Mouse (Mus musculus): ENCODE results near the gene Fam160a1.
A peak's percentile ranks its signal among the peaks of the same experiment; 100 is the strongest.

Gene Fam160a1

DNA sequence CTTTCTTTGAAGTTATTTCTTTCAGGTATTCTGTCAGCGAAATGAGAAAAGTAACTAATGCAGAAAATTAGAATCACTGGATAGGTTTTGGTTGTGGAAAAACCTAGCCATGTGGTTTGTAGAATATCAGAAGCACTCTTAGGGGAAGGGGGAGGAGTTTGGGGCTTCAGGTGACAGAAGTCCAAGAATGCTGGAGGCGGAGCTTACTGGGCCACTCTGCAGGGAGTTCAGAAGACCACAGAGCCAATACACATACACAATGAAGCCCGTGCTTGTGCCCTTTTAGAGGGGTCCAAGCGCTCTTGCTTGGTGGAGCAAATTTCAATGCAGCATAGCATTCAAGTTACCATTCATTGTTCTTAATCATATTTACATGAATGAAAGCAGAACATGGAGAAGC is 68.2 kb downstream of the Fam160a1 start:
- DNase-seq (ENCODE audit: low spot score) = no peak

DNA sequence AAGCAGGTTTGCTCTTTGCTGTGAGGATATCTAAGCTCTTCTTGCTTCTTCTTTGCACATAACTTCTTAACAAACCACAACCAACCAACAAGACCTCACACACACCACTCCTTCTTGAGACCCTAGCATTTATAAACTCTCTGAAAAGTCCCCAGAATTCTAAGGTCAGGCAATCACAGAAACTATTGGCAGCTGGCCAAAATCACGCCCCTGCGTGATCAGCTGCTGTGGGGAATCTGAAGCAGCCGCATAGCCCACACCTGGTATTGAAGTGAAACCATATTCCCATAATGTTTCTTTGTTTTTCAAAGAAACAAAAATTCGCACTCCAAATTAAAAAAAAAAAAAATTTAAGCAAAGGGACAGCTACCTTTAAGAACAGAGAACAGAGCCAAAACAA is 71.0 kb downstream of the Fam160a1 start:
- no peak for DNase-seq (ENCODE audit: low spot score)

DNA sequence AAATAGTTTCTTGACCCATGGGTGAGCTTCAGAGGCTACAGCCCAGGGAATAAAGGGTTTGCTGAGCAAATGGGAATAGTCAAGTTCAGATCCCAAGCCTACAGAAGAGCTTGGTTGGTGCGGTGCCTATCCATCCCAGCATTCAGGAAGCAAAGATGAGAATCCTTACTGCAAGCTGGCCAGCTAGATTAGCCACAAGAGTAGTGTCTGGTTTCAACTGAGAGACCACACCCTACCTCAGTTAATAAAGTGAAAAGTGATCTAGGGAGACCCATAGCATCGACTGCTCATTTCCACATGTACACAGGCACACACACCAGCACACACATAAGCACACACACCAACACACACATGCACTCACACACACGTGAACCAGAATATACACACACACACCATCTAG is 75.3 kb downstream of the Fam160a1 start:
- no peak for DNase-seq (ENCODE audit: low spot score)

DNA sequence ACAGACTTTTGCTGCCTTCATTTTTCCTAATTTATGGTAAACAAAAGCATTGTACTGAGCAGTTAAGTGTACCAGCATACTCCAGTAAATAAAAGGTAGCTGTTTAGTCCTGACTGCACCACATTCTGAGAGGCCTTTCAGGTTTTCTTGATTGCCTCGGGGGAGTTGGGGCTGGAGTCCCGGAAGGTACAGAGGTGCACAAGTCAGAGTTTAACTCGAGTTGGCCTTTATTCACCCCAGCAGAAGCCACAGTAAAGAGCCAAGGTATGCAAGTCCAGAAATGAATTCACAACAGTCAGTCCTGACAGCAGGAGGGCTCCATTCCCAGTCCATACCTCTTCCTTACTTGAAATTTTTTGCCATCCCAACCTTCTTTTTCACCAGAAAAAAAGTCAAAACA is 78.5 kb downstream of the Fam160a1 start:
- DNase-seq (ENCODE audit: low spot score) = no peak

DNA sequence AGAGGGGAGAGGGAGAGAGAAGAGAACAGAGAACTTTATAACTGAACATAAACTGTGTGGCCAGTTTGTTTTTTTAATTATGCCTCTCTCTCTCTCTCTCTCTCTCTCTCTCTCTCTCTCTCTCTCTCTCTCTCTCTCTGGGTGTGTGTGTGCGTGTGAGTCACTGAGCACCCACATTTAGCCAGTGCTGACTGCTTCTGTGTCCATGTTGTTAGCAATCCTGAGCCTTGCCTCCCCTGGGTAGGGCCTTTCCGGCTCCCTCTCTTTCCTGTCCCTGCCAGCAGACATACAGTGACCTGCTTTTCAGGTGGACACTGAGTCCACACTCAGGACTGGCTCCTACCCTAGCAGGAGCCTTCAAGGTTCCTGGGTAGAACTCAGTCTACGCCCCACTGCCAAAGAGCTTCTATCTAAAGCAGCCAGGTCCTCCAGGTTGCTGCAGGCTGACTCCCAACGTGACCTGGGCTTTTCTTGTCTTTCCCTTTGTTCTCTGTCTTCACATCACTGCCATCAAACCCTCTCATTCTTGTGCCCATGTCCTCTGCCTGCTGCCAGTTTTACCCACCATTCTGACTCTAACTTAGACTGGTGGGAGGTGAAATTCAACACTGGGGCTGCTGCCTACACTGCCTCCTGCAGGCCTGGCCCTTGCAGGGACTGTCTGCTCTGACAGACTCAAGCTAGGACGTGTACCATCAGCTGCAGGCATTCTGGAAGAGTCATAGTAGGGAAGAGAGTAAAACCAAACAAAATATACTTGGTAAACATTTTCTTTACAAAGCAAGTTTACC is 83.0 kb downstream of the Fam160a1 start:
- no peak for DNase-seq (ENCODE audit: low spot score)

DNA sequence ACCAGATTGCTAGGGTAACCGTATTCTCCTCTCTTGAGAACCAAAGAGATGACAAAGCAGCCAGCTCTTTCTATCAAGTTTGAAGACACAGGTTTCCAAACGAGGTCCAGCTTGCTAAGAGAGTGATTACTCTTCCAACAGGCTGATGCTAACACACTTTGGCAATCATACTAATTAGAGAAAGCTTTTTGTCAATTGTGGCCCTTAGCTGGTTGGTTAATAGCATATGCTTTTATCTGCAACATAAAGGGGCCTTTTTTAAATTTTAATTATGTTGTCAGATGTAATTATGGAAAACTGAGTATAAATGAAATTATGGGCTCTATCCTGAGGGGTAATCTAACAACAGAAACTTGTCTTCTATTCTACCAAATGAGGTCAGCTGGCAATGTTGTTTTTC is 89.9 kb downstream of the Fam160a1 start:
- DNase-seq (ENCODE audit: low spot score) = no peak

DNA sequence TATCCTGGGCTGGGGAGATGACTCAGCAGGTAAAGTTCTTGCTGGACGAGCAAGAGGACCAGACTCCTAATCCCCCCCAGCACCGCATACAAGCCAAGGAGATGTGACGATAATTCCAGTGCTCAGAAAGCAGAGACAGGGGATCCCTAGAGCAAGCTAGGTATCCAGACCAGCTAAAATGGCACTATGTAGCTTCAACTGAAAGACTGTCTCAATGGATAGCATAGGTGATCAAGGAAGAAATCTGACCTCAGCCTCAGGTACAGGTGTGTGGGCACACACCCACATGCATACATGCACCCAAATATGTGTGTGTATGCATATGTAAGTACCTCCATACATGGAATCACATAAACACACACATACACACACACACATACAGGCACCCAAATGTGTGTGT is 91.1 kb downstream of the Fam160a1 start:
- DNase-seq (ENCODE audit: low spot score) = no peak

DNA sequence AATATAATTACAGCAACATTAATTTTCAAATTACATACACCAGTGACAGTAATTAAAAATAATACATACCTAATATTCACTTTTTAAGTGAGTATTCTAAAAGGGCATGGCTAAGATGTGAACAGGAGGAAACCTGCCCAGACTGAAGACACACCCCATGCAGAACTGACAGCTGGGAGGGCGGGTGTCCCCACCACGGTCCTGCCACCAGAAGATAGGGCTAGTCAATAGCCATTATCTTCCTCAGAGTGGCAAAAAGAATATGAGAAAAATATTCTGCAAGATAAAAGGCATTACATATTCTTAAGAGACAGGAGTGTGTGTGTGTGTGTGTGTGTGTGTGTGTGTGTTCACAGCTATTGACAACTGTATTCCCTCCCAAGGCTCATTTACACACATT is 92.0 kb downstream of the Fam160a1 start:
- DNase-seq (ENCODE audit: low spot score) = no peak

DNA sequence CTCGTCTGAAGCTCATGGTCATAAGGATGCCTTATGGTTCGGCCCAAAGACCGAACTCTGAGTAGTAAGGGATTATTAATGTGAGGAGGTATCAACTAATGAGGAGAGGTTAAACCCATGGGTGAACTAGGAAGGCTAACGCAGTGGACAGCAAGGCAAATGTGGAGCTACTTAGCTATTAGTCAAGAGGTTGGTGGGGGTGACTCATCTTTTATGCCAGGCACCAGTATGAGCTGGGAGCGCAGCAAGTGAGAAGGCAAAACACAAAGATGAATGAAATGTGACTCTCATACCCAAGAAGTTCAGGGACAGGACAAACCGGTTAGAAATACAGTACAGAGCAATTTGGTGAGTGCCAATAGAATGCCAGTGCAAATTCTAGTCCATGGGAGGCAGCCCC is 94.5 kb downstream of the Fam160a1 start:
- no peak for DNase-seq (ENCODE audit: low spot score)

DNA sequence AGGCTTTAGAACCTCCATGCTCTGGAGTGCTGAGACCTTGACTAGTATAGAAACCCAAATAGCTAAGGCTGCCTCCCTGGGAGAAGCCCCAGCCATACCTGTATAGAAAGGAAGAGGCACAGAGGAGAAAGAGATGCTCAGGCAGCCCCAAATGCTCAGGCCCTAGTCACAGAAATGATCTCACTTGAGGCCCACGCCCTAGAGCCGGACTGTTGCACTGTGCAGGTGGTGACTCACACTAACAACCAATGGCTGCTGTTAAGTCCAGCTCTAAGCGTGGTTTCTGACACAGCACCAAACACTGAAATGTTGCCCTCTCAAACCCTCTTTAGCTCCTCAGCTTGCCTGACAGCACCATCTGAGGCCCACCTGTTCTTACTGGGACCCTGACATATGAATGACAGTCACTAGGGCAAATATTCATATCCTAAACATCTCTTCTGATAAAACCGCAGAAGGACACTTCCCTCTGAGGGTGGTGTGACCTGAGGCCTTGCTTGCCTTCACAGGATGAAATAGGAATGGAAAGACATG is 101.3 kb downstream of the Fam160a1 start:
- peak; percentile 13 for DNase-seq (ENCODE audit: low spot score)

DNA sequence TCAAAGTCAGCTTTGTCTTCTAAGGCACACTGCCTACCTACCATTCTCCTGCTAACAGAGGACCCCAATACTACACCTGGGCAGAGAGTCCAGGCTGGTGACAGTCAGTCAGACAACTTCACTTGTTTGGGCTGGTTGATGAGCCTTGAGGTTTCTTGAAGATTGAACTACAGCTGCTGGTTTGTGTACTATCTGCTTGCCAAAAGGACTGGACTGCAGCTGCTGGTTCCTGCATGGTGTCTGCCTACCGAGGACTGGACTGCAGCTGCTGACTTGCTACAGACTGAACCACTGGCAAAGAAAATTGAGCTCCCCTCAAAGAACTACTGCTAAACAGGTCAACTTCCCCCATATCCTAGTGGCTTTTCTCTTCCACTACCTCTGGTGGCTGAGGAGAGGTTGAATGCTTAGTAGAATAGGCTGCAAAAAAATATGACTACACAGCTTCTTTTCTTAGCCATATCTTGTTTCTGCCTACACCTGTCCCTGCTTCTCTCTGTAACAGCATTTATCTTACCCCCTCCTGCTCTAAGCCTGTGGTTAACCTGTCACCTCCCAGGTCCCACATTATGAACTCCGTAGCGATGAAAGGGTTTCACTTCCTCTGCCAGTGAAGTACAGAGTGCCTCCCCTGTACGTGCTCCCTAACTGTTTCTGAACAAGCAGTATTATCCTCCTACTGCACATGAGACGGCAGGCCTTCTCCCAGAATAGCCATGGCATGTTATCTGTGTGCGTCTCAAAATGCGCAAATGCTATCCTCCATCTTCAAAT is 103.0 kb downstream of the Fam160a1 start:
- DNase-seq (ENCODE audit: low spot score) = no peak

DNA sequence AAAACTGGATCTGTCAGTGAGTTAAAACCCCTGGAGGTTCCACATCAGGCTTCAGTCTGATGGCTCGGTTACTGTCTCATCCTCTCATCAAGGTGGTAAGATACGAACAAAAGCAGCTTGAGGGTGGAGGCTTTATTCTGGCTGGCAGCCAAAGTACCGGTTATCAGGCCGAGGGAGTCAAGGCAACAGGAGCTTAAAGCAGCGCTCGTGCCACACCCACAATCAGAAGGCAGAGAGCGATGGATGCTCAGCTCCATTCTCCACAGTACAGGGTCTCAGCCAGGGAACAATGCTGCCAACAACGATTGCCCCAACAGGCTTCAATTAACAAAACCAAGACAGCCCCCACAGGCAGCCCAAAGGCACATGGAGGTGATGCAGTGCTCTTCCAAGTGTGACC is 106.4 kb downstream of the Fam160a1 start:
- peak; percentile 14 for DNase-seq (ENCODE audit: low spot score)

DNA sequence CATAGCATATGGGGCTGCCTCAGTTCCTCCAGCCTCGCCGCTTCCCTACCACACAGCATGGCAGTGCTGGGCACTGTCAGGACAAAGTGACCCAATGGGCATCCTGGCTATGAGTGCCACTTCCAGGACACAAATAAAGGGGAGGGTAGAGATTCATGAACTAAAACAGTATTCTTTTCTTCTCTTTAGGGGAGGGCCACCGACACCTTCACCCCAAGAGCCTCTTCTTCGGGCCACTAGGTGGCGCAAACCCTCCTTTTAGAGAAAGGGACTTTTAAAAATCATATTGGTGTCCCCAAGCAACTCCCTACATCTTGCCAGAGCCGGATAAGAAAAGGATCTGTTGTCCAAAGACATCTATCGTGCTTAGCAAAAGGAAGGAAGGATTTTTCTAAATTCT is 109.7 kb downstream of the Fam160a1 start:
- DNase-seq (ENCODE audit: low spot score) = peak; percentile 61

DNA sequence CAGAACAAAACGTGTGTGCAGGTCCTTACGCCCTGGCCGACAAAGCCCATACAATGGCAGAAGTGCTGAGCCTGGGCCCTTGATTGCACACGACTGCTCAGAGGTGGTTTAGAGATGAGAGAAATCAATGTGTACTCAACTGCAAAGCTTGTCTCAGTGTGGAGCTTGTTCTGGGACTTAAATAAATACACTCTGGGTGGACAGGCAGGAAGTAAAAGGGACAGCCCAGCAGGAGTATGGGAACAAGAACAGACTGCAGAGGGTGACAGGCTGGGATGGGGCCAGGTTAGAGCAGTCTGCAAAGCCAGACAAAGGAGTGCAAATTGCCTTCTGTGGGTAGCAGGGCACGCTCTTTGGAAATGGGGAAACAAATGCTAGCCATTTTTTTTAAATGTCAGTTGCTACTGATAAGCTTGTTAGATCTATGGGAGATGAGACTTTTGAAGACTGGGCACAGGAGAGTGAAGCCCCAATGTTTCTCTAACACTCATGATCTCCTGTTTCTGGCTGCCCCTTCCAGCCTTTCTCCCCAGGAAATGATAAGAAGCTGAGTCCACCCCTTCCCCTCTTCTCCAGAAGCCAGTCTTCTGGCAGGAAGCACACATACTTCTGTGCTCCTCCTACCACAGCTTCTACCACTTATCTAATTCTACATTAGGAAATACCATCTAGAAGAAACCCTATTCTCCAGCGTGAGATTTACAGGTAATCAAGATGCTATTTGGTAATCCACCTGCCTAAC is 113.8 kb downstream of the Fam160a1 start:
- no peak for DNase-seq (ENCODE audit: low spot score)

DNA sequence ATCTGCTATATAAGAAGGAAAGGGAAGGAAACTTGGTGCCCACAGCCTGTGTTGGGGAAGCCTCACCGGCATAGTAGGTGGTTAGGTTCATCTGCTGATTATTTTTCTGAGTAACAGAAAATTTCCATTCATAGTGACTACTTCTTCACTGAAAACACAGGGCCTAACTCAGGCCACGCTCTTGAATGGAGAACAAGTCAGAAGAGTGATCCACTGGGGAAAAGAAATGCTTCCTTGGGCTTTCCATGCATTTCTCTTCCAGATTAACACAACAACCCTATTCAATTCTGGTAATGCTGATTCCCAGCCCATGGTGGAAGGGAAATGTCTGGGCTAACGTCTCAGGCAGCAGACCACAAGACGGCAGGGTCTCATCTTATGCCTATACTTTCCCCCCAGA is 118.6 kb downstream of the Fam160a1 start:
- DNase-seq (ENCODE audit: low spot score) = no peak

DNA sequence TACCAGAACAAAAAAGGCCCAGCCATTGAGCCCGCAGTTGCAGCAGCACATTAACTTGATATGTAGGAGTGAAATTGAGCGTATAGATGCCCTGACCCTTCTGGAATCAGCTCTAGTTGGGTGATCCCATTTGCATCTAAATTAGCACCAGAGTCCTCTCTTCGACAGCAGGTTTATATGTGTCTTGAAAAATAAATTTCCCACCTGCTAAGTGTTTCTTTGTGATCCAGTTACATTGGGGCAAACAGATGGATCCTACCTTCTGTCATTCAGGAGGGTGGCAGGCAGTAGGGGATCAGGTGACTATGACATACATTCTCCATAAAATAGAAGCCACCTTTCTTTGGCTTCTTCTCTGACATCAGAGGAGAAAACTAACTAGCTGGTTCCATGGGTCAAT is 122.0 kb downstream of the Fam160a1 start:
- DNase-seq (ENCODE audit: low spot score) = no peak

DNA sequence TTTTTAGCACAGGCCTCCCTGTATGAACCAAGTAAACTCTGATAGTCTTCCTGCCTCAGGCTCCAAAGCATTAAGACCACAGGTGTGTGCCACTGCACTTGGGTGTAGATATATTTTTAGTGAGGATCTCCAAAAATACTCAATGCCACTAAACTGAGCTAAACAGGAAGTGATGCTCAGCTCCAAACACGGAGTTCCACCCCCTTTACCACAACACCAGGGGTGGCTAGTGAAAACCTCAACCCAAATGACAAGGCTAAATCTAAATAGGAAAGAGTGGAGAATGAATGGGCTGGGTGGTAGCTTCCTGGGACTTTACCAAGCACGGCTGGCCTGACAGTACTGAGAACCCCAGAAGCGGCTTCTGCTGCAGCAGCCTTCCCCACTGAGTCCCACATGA is 124.1 kb downstream of the Fam160a1 start:
- no peak for DNase-seq (ENCODE audit: low spot score)

DNA sequence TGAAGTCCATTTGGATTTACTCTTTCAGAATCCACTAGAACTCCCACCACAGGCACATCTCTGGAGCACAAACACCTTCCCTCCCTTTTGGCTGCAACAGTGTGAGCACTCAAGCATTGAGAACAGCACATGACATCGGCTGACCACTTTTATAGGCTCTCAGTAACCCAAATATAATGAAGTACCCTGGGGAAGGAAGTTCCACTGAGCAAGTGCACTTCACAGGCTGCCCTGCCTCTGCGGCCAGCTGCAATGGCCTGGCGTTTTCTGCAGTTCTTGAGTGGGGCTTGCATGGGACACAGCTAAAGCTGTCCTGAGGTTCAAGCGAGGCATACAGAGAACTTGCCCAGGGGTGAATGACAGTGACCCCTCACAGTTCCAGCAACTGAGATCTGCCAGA is 126.0 kb downstream of the Fam160a1 start:
- DNase-seq (ENCODE audit: low spot score) = no peak

DNA sequence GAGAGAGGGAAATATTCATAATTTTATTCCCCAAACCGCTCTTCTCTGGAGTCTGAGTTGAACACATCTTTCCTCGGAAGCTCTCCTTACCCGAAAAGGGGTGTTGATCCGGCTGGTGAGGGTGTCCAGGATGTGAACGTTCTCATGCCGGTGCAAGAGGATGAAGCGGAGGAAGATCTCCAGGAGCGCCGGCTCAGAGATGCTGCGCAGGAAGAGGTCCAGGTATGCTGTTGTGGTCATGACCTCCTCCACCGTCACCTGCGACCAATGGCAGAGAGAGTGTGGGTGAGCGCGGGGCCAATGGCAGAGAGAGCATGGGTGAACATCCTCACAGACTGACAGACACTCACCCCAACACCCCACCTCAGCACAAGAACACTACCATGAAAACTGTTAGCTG is 128.8 kb downstream of the Fam160a1 start:
- no peak for DNase-seq (ENCODE audit: low spot score)

DNA sequence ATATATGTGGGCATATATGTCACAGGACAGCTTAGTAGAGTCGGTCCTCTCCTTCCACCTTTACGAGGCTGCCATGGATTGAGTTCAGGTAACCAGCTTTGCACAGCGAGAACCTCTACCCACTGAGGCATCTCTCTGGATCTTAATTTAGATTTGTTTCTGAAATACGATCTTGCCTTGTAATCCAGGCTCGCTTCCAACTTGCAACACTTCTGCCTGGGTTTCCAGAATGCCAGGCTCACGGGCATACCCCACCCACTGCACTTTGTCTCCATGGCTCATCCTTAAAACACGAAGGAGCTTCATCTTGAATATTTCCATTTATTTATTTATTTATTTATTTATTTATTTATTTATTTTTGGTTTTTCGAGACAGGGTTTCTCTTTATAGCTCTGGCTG is 131.8 kb downstream of the Fam160a1 start:
- DNase-seq (ENCODE audit: low spot score) = no peak

DNA sequence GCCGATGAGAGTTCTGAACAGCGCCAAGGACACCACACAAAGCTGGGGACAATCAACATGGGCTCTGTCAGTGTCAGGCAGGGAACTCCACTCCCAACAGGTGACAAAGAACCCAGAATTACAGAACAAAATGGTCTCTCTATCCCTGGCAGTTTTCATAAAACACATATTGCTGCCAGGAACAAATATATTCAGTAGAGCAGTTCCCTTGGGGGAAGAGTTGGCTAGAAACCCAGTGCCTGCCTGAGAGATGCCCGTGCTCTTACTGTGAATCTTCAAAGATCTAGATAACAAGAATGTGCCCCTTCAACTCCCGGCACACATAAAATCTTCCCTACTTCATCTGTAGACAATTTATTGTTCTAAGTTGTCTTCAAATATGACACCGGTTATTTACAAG is 133.5 kb downstream of the Fam160a1 start:
- no peak for DNase-seq (ENCODE audit: low spot score)

DNA sequence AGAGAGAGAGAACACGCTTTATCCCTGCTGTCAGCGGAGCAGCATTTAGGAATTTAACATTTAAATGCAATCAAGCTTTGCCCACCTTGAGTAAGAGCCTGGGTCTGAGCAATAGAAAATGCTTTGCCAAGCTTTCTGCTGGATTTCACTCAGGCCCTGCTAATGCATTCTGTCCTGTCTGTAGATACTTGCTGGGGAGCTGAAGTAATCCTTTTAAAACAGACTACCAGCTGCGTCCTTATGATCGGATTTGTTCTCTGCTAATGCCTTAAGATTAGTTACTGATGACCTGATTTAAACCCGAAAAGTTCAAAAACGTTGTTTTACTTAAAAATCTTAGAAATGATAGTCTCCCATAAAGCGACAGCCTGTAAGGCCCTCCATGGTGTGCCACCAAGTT is 136.0 kb downstream of the Fam160a1 start:
- no peak for DNase-seq (ENCODE audit: low spot score)

DNA sequence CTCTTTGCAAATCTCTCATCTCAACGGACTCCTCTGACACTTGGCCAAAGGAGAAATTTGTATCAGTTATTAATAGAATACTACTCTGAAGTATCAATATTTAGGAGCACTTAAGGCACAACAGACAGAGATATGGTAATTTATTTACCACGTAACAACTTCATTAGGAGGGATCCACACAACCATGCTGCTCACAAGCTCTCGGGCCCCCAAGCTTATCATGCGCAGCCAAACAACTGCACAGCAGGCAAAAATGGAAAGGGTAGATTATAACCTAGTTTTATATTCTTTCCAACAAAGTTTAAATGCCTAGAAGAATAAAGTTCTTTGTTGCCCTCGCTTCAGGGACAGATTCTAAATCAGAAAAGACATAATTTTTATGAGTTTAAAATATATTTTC is 137.1 kb downstream of the Fam160a1 start:
- no peak for DNase-seq (ENCODE audit: low spot score)
